Mouse (Mus musculus): Measurements from ENCODE around the gene Trip12.

- no peak for TF ChIP-seq CTCF (IDR thresholded peaks at IDR 0.05; ENCODE audit: extremely low read depth, insufficient read depth, insufficient read length, insufficient replicate concordance)
- no peak for TF ChIP-seq POLR2A (IDR thresholded peaks at IDR 0.05; ENCODE audit: low read depth, low read length)
Observed at GRCm38 (mm10) chr1:84737097-84737496, 103.2 kb downstream of the Trip12 start.

All from spleen, adult 2 months (tissue).